8 mouse cellular contexts compared by ENCODE assay signal in genomic region chr19:24456591-24457231, GRCm38 (mm10). TPM values are rescaled to one million over a fixed set of nuclear protein-coding genes. Genes with fewer than 3 reads are reported as not detected.
DNase-seq lines count a peak whose midpoint lies in the region; ATAC-seq lines count a peak whose summit lies in the region.

No protein-coding gene starts in this region.

- H3K9me3 ChIP-seq in heart, embryonic 16.5 days (replicated peaks; ENCODE audit: control insufficient read depth, low read length) = no peaks in the 10 kb centered on the region

- no peak overlapping the region; the same call in 1 of the 2 replicates for H3K4me2 ChIP-seq in heart, embryonic 16.5 days (ENCODE audit: low read depth, low read length)

- H3K9ac ChIP-seq in heart, embryonic 16.5 days (ENCODE audit: low read length) = no peak overlapping the region

- intact Hi-C loops in left cerebral cortex, postnatal 36 days (cut with DNase I) = no loop called here

- H3K4me3 ChIP-seq in heart, embryonic 16.5 days (ENCODE audit: low read length) = no peak overlapping the region

- 69% methylated on average over 6 of the region's 6 CpGs for WGBS in heart, embryonic 16.5 days

- peak; percentile 42; the same call in 1 of the 2 replicates for ATAC-seq in heart, embryonic 16.5 days (replicated peaks; ENCODE audit: extremely low read depth, insufficient read depth, low FRiP score)

- DNase-seq in testis, postnatal 10 days (ENCODE audit: low spot score) = peak; percentile 36
- DNase-seq in testis, postnatal 14 days (ENCODE audit: low spot score) = no peak
- DNase-seq in left cerebral cortex, postnatal 36 days (ENCODE audit: low spot score in 2 of 2) = peak; percentile 48 to 68
- DNase-seq in adipocyte (ENCODE audit: low spot score) = no peak
- DNase-seq in gastrocnemius, postnatal 10 days = no peak
- DNase-seq in kidney, adult 8-10 months = no peak
- no peak for DNase-seq in ovary, postnatal 14 days (ENCODE audit: low spot score)

- peaks cover 27% of the 10 kb centered on the region for H3K4me1 ChIP-seq in heart, embryonic 16.5 days (ENCODE audit: control insufficient read depth, insufficient read depth, low read length)

- no peaks in the 10 kb centered on the region for H3K27me3 ChIP-seq in heart, embryonic 16.5 days (ENCODE audit: control insufficient read depth, insufficient read depth, low read length)

- H3K27ac ChIP-seq in heart, embryonic 16.5 days (ENCODE audit: low read length) = peak overlapping the region; percentile 17

- no peaks in the 10 kb centered on the region for H3K36me3 ChIP-seq in heart, embryonic 16.5 days (ENCODE audit: control insufficient read depth, insufficient read depth)

RNA-seq across cellular contexts. Expression of gene Fam122a, which starts 20.4 kb away (rescaled TPM):
- 40.2 and 43.4 TPM in 2 replicates for polyA plus RNA-seq in heart, embryonic 16.5 days (2015; fragmentation: Nextera tagmentation; extraction: Ambion mirVana)
- 10 to 100 TPM; 30.8 to 32.3 TPM for total RNA-seq in left cerebral cortex, postnatal 36 days (2021)
- 10 to 100 TPM; 20.3 to 22.8 TPM for total RNA-seq in gastrocnemius, postnatal 10 days (2021)

Comparison
In these comparisons a context has a peak if more than half of its experiments do, and no peak if none do; other contexts are left out.
1. DNase-seq: peak in testis, postnatal 10 days (single experiment) and left cerebral cortex, postnatal 36 days (2 of 2); none in testis, postnatal 14 days (single experiment), adipocyte (single experiment), gastrocnemius, postnatal 10 days (single experiment), kidney, adult 8-10 months (0 of 2) and ovary, postnatal 14 days (single experiment).